Mouse (Mus musculus) gastrocnemius, postnatal 4 days (tissue): ENCODE results near the gene Hsd17b7. TPM values are rescaled to one million over a fixed set of nuclear protein-coding genes. Genes with fewer than 3 reads are reported as not detected.

Experiments
- total RNA-seq, 2 experiments: library from RNA; stranded (reverse); gene quantifications; 2 replicates each; pipeline ENCODE4 v1.2.3; 2021

Hsd17b7 gene
- total RNA-seq, 2 experiments from 2014 or later, result 7.5 to 7.8 TPM

Other genes starting within 250 kb of the Hsd17b7 start
- gene Rgs4, start 221.6 kb downstream of the Hsd17b7 start, total RNA-seq, result 1 to 10 TPM; 5.1 to 5.5 TPM
- not detected for gene Ccdc190, start 40.6 kb downstream of the Hsd17b7 start, total RNA-seq
- gene Ddr2, start 141.5 kb upstream of the Hsd17b7 start, total RNA-seq, result 10 to 100 TPM; 60.9 to 61.2 TPM
- 10 to 100 TPM; 33.1 to 43.0 TPM for gene Uap1, start 205.7 kb upstream of the Hsd17b7 start, total RNA-seq
- 10 to 100 TPM; 15.2 to 15.5 TPM for gene Uhmk1, start 246.2 kb upstream of the Hsd17b7 start, total RNA-seq